Mouse (Mus musculus): ENCODE data around the gene Atp2a1.

The Atp2a1 gene

DNA sequence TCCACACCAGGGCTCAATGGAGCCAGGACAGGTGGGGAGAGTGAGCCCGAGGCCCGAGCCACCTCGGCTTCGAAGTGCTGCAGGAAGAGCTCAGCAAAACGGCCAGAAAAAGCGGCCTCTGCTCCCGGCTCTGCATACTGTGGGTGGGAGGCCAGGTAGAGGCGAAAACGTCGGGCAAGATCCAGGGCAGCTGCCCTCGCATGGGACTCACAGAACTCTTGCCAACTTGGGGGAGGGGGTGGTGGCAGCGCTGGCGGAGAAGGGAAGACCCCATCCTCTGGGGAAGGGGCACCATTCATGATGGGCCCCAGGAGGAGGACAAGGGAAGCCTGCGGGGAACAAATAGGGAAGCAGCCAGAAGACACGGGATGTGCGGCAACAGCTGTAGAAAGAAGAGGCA is 9.8 kb upstream of the Atp2a1 start:
- no peak for DNase-seq (ENCODE audit: low read depth, low spot score)

DNA sequence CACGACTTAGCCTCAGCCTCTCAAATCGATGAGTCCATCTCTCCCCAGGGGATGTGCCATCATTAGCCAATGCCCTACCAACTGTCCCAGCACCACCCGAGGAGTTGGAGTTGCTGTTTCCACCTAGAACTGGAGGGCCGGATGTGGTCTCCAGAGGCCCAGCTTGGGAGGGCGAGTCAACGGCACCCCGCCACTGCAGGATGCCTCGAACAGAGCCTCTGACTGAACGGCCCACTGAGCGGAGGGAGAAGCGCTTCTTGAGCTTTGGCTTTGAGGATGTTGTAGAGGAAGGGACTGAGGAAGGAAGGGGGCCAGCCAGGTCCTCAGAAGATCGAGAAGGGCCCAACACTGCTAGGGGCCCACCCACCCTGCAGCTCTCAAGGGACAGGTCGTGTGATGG is 9.4 kb upstream of the Atp2a1 start:
- DNase-seq (ENCODE audit: low read depth, low spot score), result no peak

DNA sequence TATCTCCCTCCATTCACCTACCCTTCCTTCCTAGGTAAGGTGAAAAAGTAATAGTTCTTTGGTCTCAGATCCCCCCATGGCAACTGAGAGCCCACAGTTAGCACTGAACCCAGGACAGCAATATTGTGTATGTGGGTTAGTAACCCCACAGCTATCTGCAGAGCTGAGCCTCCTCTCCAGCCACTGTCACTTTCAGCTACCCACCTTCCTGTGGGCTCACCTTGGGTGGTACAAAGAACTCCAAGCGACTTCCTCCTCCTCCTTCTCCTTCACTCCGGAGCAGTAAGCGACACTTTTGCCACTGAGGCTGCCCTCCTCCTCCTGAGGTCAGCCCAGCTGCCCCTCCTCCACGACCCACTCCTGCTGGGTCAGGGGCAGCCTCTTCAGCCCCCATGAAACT is 8.9 kb upstream of the Atp2a1 start:
- DNase-seq (ENCODE audit: low read depth, low spot score), result no peak

DNA sequence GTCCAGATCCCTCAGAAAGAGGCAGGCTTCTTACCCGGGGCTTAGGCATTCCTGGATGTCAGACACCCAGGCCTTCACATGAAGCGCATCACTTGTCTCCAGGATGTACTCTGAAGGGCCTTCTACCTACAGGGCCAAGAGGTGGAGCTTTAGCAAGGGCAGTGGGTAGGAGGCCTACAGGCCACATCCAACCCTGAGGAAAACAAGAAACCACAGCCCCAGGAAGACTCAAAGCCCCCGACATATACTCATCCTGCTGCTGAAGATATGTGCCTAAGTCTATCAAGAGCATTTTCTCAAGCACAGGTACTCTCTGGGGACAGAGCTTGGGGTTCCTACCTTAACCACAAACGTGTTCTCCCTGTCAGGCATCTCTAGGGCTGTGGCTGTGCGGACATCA is 8.5 kb upstream of the Atp2a1 start:
- DNase-seq (ENCODE audit: low read depth, low spot score), result no peak

DNA sequence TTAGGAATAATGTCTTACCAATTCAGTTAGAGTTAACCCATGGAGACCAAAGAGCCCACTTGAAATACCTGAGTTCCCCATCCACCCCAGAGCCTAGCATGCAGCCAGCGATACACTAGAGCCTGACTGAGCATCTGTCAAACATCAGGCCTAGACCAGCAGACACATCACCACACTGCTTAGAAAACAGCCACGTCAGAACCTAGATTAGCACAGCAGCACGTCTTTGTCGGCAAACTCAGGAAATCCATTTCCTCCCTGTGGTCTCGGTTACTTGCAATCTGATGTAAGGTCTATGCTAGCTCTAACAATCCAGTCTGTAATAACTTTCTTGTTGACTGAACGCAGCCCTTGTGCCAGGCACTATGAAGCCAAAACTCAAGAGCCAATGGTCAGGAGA is 7.2 kb upstream of the Atp2a1 start:
- DNase-seq (ENCODE audit: low read depth, low spot score), result no peak

DNA sequence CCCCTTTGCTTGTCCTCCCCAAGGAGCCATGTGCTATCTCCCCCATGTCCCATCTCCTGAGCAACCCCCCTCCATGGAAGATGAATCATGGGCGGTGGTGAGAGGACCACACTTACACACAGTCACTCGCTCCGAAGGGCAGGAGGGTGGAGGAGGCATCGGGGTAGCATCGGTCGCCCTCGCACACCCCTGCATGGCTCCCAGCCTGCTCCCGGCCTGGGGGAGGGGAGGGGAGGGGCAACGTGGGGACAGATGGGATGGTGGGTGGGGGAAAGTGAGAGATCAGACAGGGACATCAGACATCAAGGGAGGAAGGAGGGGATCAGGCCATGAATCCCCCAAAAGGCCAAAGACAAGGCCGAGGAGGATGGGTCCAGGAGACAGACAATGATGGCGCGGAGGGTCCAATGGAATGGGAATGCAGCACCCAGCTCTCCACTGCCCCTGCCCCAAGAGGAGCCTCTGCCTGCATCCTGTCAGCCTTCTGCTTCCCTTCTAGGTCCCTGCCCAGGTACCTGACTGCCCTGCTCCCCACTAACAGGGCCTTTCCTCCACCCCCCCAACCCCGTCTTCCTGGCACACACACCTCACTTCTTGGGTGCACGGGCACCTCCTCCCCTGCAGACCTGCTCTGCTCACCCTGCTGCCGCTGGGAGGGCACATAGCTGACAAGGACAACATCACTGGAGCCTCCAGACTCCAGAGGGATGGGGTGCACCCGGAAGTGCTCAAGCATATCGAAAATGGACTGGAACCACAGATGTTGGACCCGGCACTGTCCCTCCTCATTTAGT is 5.1 kb upstream of the Atp2a1 start:
- DNase-seq (ENCODE audit: low read depth, low spot score), result no peak

DNA sequence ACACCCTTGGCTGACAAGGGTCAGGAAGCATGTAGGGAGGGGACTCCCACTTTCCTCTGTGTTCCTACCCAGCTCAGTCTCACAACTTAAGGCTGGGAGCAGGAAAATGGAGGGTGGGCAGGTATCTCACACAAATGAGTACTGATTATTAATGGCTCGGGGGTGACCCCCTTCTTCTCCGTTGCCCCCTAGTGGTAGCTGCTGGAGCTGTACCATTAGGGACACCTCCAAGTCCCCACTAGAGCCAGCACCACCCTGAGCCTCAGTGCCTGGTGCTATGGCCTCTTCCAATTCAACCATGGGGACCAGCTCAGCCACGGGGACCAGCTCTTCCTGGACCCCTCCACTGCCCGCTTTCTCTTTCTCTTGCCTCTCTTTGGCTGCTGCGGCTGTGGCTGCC is 4.4 kb upstream of the Atp2a1 start:
- DNase-seq (ENCODE audit: low read depth, low spot score), result peak; percentile 29

DNA sequence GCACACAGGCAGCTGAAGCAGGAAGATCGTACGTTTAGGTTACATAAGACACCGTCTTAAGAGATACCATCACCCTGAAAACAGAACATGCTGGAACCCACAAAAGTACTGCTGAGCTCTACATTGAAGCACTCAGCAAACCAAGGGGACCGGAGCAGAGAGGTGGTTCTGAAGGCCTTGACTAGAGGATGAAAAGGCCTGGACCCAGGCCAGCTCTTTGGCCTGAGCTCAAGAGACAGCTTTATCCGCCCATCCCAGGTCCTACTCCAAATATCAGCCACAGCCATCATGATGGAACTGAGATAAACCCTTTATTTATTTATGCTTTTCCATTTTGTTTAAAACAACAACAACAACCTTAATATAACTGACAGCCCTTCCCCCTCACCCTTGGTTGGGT is 3.8 kb upstream of the Atp2a1 start:
- DNase-seq (ENCODE audit: low read depth, low spot score), result no peak

DNA sequence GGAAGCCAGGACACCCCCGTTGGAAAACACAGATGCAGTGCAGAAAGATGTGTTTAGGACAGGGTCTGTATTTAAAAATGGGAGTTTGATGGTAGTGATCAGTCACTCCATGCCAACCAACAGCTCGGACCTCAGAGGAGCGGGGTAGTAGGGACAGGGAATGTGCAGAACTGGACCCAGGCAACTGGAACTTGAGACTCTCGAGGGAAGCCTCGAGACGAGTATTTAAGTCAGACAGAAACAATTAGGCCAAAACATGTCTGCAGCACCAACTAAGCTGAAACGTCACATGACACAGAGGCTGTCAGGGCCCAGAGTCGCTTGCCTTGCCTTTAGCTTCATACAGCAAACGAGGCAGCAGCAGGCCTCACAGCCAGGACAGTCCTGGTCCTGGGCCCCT is 3.2 kb upstream of the Atp2a1 start:
- no peak for DNase-seq (ENCODE audit: low read depth, low spot score)

DNA sequence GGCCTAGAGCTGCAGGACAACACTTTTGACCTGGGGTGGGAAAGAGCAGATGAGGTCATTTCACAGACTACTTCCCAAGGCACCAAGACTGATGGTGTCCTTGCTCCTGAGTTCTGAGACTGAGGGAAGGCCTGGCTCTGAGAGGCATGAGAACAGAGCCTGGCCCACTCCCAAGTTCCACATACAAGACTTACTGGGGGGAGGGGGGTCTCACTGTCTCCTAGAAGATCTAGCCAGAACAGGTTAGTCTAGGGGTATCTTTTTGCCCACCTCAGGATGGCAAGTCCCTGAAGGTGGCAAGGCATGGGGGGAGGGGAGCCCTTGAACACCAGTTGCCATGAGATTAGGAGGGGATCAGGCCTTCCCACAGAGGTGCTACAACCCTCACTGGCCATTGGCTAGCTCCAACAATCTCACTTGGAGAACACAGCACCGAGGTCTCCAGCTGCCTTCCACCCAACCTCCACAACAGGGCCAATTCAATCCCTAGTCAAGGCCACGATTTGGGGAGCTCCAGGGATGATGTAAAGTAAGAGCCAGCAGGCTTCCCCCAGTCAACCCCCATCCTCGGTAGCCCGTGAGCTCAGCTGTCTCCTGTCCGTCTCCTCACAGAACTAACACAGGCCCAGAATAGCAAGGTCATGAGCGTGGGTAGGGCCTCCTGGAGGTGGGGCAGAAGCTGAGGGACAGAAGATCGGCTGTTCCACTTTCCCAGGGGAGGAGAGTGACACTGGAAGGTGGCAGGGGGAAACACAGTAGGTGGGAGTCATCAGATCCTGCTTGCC is 2.5 kb upstream of the Atp2a1 start:
- peak; percentile 30 for DNase-seq (ENCODE audit: low read depth, low spot score)

DNA sequence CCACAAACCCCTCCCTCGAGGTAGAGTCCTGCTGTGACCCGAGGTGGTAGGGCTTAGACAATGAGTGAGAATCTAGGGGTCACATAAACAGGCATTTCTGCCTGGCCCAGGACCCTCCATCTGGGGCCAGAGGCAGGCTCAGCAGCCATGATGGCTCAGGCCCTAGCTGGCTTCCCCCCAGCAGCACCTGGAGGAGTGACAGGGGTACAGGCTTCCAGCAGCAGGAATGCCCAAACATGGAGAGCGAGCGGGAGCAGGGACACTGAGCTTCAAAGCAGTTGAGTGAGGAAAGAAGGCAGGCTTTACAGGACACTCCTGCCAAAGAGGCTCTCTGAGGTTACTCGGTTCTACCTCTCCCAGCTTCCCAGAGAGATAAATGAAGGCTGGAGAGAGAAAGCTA is 1.9 kb upstream of the Atp2a1 start:
- no peak for DNase-seq (ENCODE audit: low read depth, low spot score)

DNA sequence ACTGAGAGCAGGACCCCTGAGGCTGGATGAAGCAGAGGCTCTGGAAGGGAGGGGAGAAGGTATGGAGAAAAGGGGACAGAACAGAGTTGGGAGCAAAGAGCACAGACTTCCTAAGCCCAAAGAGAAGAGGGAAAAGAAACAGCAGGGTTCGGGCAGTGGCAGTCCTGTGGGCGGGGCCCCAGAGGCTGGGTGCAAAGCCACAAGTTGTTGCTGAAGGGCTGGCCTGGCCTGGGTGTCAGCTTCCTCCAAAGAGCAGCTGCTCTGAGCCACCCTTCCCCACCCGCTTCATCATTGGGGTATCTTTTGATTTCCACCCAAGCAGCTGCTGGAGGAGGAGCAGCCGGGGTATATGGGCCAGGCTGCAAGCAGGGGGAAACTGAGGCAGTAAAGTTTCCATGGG is 1.2 kb upstream of the Atp2a1 start:
- no peak for DNase-seq (ENCODE audit: low read depth, low spot score)

DNA sequence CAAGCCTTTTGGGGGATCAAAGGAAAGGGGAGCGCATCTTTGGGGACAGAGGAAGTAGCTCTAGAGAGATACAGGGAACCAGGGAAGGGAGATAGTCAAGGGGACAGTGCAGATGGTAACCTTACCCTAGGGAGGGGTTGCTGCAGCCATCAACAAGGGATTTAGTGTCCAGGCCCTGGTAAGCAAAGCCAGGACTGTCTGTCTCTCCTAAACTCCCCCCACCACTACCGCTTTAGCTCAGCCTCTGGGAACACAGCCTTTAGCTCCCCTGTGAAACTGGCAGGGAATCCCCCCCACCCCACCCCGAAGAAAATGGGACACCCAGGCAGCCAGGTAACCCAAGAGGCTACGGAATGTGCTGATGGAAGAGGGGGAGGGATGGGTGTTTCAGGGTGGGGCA is 639 bp upstream of the Atp2a1 start:
- no peak for DNase-seq (ENCODE audit: low read depth, low spot score)

DNA sequence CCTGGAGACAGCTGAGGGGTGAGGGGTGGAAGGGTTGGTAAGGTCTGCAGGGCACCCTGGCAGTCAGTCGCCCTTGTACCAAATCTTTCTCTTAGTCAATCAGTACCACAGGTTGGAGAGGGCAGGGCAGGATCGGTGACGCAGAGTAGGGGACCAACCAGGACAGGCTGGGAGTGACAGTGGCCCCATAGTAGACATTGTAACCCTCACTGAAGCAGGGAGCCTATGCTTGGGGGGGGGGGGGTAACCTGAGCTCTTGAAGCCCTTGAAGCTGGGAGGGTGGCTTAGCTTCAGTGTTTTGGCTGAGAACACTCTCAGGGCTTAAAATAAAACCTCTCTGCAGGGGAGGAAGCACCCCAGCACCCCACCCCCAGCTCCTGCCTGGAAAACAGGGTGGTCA is 1.3 kb downstream of the Atp2a1 start:
- no peak for DNase-seq (ENCODE audit: low read depth, low spot score)

DNA sequence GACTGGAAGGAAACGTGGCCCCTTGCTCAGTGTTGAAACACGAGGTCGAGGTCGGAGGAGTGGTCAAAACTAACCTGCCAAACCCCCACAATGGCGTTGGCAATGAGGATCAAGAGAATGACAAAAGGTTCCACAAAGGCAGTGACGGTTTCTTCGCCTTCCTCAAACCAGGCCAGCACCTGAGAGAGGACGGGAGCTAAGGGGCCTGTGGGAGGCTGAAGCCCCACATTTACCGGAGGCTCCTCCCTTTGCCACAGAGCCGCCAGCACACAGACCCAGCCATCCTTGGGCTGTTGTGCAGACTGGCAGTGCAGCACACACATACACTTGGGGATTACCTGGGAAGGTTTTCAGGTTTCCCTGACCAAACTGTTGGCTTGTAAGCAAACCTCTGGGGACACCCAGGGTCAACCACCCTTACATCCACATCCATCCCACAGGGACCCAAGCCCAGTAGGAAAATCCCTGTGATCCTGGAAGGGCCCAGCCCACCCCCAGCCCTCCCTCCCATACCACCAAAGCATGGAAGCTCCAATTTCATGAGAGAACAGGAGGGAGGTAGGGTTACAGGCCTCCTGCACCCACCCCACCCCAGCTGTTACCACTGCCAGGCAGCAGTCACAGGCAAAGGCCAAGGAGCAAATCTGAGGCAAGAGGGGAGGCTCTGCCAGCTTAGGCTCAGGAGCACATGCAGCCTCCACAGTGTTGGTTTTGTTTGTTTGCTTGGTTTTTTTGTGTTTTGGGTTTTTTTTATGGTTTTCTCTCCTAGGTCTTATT is 2.1 kb downstream of the Atp2a1 start:
- DNase-seq (ENCODE audit: low read depth, low spot score), result no peak

DNA sequence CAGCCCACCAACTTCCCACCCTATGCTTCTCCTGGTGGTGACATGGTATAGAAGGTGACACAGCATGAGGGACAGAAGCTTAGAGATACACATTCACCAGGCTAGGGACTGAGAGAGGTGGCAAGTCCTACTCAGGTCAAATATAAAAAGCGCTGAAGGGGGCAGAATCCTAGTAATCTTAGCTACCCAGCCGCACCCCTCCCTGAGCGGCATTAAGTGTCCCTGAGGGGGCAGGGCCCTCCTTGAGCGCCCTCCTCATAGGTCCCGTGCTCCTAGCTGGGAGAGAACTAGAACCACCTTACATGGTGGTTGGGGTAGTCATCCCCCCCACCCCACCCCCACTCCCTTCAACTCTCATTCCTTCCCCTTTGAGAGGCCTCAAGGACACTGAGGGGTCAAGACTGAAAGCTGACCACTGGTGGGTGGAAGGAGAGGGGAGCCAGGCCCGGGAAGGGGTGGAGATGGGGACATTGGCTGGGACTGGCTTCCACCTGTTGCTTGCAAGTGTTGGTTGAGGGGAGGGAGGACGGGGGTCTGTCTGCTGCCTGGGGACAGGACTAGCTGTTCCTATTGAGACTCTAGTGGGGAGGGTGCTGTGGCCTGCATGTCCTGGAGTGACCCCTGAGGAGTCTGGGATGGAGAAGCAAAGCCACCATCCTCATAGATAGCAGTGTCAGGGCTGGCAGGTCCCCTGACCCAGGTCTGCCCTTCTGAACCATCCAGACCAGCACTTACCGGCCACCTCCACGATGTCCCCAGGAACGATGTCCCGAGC is 3.9 kb downstream of the Atp2a1 start:
- no peak for DNase-seq (ENCODE audit: low read depth, low spot score)

DNA sequence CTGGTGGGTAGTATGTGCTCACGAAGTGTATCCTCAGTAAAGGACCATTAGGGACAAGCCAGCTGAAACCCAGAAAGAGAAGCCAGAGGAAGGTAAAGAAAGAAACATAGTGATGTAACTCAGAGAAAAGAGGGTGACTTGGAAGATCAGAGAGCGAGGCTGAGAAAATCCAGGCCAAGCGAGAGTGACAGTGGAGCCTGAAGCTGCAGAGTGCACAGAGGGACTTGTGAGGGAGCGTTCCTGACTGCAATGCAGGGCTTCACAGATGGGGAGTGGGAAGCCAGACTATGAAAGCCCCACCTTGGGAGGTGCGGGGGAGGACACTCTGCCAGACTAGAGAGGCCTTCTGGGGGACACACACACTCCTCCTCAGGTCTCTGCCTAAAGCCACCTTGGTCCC is 4.7 kb downstream of the Atp2a1 start:
- DNase-seq (ENCODE audit: low read depth, low spot score), result peak; percentile 53

DNA sequence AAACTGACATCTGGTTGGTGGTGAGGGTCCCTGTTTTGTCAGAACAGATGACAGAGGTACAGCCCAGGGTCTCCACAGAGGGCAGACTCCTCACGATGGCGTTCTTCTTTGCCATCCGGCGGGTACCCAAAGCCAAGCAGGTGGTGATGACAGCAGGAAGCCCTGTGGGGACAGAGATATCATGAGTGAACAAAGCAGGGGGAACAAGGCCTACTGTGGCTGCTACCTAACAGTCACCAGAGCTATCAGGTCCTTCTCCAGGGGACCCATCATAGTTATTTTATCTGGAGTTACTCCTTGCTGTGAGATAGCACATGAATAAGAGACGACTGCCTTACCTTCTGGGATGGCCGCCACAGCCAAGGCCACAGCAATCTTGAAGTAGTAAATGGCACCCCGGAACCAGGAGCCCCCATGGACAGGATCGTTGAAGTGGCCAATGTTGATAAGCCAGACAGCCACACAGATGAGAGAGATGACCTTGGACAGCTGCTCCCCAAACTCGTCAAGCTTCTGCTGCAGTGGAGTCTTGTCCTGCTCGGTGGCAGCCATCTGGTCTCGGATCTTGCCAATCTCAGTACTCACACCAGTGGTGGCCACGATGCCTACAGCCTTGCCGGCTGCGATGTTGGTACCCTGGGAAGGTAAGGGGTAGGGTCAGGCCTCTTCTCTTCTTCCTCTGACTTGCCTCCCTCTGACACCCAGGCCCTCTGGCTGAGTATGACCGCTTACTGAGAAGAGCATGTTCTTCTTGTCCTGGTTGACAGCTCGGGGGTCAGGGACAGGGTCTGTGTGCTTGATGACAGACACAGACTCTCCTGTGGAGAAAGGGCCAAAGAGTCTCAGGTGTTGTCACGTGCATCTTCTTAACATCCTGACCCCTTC is 6.3 kb downstream of the Atp2a1 start:
- no peak for DNase-seq (ENCODE audit: low read depth, low spot score)

DNA sequence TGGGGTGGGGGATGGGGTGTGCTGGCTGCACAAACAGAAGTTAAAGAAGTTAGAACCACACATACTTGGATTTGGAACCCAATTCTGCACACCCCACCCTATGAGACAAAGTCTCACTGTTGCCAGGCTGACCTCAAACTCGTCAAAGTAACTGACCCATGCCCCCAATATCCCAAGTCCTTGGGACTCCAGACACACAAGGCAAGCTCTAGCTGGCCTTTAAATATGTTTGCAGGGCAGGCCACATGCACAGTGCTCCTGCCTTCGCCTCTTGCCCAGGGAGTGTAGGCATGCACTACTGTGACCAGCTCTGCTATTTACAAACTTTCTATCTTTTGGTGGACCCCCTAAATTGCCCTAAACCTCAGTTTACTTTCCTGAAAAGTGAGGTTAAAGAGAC is 7.7 kb downstream of the Atp2a1 start:
- DNase-seq (ENCODE audit: low read depth, low spot score), result no peak

DNA sequence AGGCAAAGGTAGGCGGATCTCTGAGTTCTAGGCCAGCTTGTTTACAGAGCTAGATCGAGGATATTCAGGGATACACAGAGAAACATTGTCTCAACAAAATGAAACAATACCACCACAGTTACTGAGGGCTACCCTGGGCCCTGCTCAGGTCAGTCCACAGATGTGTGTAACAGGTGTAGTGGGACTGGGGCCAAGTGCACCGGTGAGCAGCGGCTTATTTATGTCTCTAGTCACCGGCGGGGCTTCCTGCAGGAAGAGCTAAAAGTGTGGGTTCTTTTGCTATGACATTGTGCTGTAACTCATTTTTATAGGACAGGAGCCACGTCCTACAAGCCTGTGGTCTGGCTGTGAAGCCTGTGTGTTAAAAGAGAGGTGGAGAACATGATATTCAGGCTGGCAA is 9.0 kb downstream of the Atp2a1 start:
- no peak for DNase-seq (ENCODE audit: low read depth, low spot score)

DNA sequence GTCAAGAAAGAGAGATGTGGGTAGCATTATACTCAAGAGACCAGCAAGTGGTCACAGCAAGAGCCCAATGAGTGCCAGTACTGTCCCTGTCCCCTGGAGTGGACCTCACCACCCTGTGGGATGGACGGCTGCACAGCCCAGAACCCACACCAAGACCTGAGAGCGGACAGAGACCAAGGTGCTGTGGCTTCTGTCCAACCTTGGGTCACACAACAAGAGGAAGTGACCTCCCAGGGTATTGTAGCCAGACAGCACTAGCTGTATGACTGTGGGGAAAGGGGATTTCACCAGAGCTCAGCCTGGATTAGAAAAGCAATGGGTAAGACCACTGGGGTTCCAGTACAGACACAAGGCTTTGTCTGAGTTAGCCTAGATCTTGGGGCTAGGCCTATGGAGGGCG is 10.7 kb downstream of the Atp2a1 start:
- DNase-seq (ENCODE audit: low read depth, low spot score), result no peak
